Mouse (Mus musculus): ENCODE measurements around the gene Gm20481. TPM values are rescaled to one million over a fixed set of nuclear protein-coding genes. Genes with fewer than 3 reads are reported as not detected.
"Not testable (repeated sequence)": the region's sequence is repeated elsewhere in the genome, so short reads cannot be mapped to it uniquely, and the experiment has no call there.

The Gm20481 gene
- polyA plus RNA-seq, 1 experiment = not detected

DNA sequence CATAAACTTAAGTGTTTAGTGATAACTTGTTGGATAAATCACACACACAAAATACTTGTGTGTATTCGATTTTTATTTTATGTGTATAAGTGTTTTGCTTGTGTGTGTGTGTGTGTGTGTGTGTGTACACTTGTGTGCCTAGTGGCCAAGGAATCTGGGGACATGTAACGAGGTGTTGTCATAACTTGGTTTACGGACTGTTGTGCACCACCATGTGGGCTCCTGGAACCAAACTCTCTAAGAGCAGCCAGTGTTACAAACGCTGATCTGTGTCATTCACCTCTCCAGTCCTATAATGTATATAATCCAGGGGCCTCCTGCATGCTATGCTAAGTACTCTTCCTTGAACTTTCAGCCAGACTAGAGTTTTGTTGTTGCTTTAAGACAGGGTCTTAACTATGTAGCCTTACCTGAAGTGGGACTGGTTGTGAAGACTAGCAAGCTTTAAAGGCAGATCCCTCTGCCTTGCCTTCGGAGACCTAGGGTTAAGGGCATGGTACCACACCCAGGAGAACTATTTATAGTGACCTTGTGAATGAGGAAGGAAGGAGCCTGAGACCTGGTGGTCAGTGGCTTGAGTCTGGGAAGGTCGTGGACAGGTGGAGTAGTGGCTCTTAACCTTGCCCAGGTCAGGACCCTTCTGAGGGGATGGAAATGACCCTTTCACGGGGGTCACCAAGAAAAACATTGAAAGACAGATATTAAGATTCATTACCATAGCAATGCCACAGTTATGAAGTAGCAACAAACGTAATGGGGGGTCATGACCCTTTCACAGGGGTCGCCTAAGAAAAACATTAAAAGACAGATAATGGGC, 33.5 kb downstream of the Gm20481 start:
- Histone ChIP-seq H3K27ac (ENCODE audit: control insufficient read depth, insufficient read depth, low read depth, low read length) (no peak overlapping the region), H3K4me1 (ENCODE audit: control insufficient read depth, insufficient read depth, low read length) (peaks cover 13% of the 10 kb centered on the region), H3K27me3 (ENCODE audit: control insufficient read depth, insufficient read depth, low read length) (no peaks in the 10 kb centered on the region), H3K36me3 (ENCODE audit: control insufficient read depth, insufficient read depth, low read length) (peaks cover 3% of the 10 kb centered on the region), H3K4me3 (ENCODE audit: control insufficient read depth, low read depth, low read length) (0 out of 2 replicates have a peak overlapping the region, but pooled peaks have one; percentile 12)
- no peak for TF ChIP-seq CTCF (IDR thresholded peaks at IDR 0.05; ENCODE audit: control insufficient read depth, insufficient read depth, insufficient replicate concordance, low read depth, low read length)
- TF ChIP-seq POLR2A (IDR thresholded peaks at IDR 0.05; ENCODE audit: control insufficient read depth, low read depth, low read length) = no peak

GRCm38 (mm10) chr17:35004075-35004717, 34.5 kb downstream of the Gm20481 start:
- Histone ChIP-seq H3K27me3 (ENCODE audit: control insufficient read depth, insufficient read depth, low read length) (no peaks in the 10 kb centered on the region), H3K36me3 (ENCODE audit: control insufficient read depth, insufficient read depth, low read length) (peaks cover 3% of the 10 kb centered on the region), H3K4me3 (ENCODE audit: control insufficient read depth, low read depth, low read length) (no peak overlapping the region), H3K4me1 (ENCODE audit: control insufficient read depth, insufficient read depth, low read length) (peaks cover 13% of the 10 kb centered on the region), H3K27ac (ENCODE audit: control insufficient read depth, insufficient read depth, low read depth, low read length) (no peak overlapping the region)
- TF ChIP-seq CTCF (IDR thresholded peaks at IDR 0.05; ENCODE audit: control insufficient read depth, insufficient read depth, insufficient replicate concordance, low read depth, low read length) (no peak), POLR2A (IDR thresholded peaks at IDR 0.05; ENCODE audit: control insufficient read depth, low read depth, low read length) (no peak)

- Histone ChIP-seq H3K27ac (ENCODE audit: control insufficient read depth, insufficient read depth, low read depth, low read length) (no peak overlapping the region), H3K36me3 (ENCODE audit: control insufficient read depth, insufficient read depth, low read length) (peaks cover 3% of the 10 kb centered on the region), H3K27me3 (ENCODE audit: control insufficient read depth, insufficient read depth, low read length) (no peaks in the 10 kb centered on the region), H3K4me1 (ENCODE audit: control insufficient read depth, insufficient read depth, low read length) (peaks cover 11% of the 10 kb centered on the region), H3K4me3 (ENCODE audit: control insufficient read depth, low read depth, low read length) (no peak overlapping the region)
- TF ChIP-seq POLR2A (IDR thresholded peaks at IDR 0.05; ENCODE audit: control insufficient read depth, low read depth, low read length) (no peak), CTCF (IDR thresholded peaks at IDR 0.05; ENCODE audit: control insufficient read depth, insufficient read depth, insufficient replicate concordance, low read depth, low read length) (no peak)
Observed at GRCm38 (mm10) chr17:35005158-35005557, 35.4 kb downstream of the Gm20481 start.

- not testable (repeated sequence) for H3K27me3 ChIP-seq (ENCODE audit: control insufficient read depth, insufficient read depth, low read length); H3K27ac ChIP-seq (ENCODE audit: control insufficient read depth, insufficient read depth, low read depth, low read length); H3K4me3 ChIP-seq (ENCODE audit: control insufficient read depth, low read depth, low read length); H3K36me3 ChIP-seq (ENCODE audit: control insufficient read depth, insufficient read depth, low read length)
- H3K4me1 ChIP-seq (ENCODE audit: control insufficient read depth, insufficient read depth, low read length) = peaks cover 11% of the 10 kb centered on the region
Observed at GRCm38 (mm10) chr17:35005902-35006301, 36.2 kb downstream of the Gm20481 start.

DNA sequence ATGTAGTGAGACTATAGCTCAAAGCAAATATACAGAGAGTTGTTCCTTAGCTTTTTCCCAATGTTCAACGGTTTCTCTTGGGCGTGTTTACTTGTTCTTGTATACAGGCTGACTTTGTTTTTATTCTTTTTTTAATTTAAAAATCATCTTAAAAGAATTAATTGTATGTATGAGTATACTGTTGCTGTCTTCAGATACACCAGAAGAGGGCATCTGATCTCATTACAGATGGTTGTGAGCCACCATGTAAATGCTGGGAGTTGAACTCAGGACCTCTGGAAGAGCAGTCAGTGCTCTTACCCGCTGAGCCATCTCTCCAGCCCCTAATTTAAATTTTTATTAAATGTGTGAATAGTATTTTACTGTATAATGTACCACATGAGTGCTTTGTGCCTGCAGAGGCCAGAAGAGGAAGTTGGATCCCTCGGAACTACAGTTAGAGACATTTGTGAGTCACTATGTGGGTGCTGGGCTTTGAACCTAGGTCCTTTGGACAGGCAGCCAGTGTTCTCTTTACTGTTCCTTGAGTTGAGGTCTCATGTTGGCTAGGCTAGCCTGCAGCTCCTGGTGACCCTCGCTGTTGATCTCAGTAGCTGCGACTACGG, 37.8 kb downstream of the Gm20481 start:
- no peak for TF ChIP-seq POLR2A (IDR thresholded peaks at IDR 0.05; ENCODE audit: control insufficient read depth, low read depth, low read length)
- no peak for TF ChIP-seq CTCF (IDR thresholded peaks at IDR 0.05; ENCODE audit: control insufficient read depth, insufficient read depth, insufficient replicate concordance, low read depth, low read length)
- Histone ChIP-seq H3K27me3 (ENCODE audit: control insufficient read depth, insufficient read depth, low read length) (no peaks in the 10 kb centered on the region), H3K4me1 (ENCODE audit: control insufficient read depth, insufficient read depth, low read length) (peaks cover 1% of the 10 kb centered on the region), H3K27ac (ENCODE audit: control insufficient read depth, insufficient read depth, low read depth, low read length) (no peak overlapping the region), H3K36me3 (ENCODE audit: control insufficient read depth, insufficient read depth, low read length) (peaks cover 3% of the 10 kb centered on the region), H3K4me3 (ENCODE audit: control insufficient read depth, low read depth, low read length) (no peak overlapping the region)

DNA sequence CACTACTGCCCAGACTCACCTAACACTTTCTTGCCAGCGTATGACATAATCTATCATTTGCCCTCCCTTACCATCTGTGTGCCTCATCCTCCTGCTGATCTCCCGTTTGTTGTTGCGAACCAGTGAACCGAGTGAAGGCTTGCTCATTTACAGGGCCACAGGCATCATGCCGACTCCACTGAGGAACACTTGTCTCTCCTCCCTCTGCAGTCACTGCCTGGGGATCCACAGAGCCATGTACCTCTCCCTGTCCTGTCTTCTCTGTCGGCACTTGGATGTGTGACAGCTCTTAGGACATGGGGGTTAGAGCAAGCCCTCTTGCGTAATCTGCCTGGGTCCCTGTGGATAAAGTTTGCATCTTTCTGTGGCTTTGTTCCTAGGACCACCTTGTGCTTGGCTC, 39.9 kb downstream of the Gm20481 start:
- Histone ChIP-seq H3K27ac (ENCODE audit: control insufficient read depth, insufficient read depth, low read depth, low read length) (no peak overlapping the region), H3K36me3 (ENCODE audit: control insufficient read depth, insufficient read depth, low read length) (peaks cover 3% of the 10 kb centered on the region), H3K4me3 (ENCODE audit: control insufficient read depth, low read depth, low read length) (no peak overlapping the region), H3K4me1 (ENCODE audit: control insufficient read depth, insufficient read depth, low read length) (no peaks in the 10 kb centered on the region), H3K27me3 (ENCODE audit: control insufficient read depth, insufficient read depth, low read length) (no peaks in the 10 kb centered on the region)
- TF ChIP-seq POLR2A (IDR thresholded peaks at IDR 0.05; ENCODE audit: control insufficient read depth, low read depth, low read length) = no peak
- no peak for TF ChIP-seq CTCF (IDR thresholded peaks at IDR 0.05; ENCODE audit: control insufficient read depth, insufficient read depth, insufficient replicate concordance, low read depth, low read length)

GRCm38 (mm10) chr17:35011440-35011839, 41.7 kb downstream of the Gm20481 start:
- Histone ChIP-seq H3K4me3 (ENCODE audit: control insufficient read depth, low read depth, low read length) (no peak overlapping the region), H3K27ac (ENCODE audit: control insufficient read depth, insufficient read depth, low read depth, low read length) (no peak overlapping the region), H3K36me3 (ENCODE audit: control insufficient read depth, insufficient read depth, low read length) (no peaks in the 10 kb centered on the region; the same call in 1 of the 2 replicates), H3K27me3 (ENCODE audit: control insufficient read depth, insufficient read depth, low read length) (no peaks in the 10 kb centered on the region), H3K4me1 (ENCODE audit: control insufficient read depth, insufficient read depth, low read length) (no peaks in the 10 kb centered on the region)
- TF ChIP-seq CTCF (IDR thresholded peaks at IDR 0.05; ENCODE audit: control insufficient read depth, insufficient read depth, insufficient replicate concordance, low read depth, low read length) (no peak), POLR2A (IDR thresholded peaks at IDR 0.05; ENCODE audit: control insufficient read depth, low read depth, low read length) (no peak)

Data from testis, adult 2 months (tissue).